Mouse (Mus musculus): ENCODE measurements around the gene Aoc2. TPM values are rescaled to one million over a fixed set of nuclear protein-coding genes. Genes with fewer than 3 reads are reported as not detected.

Gene Aoc2
- 1.4 and 1.8 TPM in 2 replicates for polyA plus RNA-seq (2014; fragmentation: Nextera tagmentation; extraction: Ambion mirVana)

DNA sequence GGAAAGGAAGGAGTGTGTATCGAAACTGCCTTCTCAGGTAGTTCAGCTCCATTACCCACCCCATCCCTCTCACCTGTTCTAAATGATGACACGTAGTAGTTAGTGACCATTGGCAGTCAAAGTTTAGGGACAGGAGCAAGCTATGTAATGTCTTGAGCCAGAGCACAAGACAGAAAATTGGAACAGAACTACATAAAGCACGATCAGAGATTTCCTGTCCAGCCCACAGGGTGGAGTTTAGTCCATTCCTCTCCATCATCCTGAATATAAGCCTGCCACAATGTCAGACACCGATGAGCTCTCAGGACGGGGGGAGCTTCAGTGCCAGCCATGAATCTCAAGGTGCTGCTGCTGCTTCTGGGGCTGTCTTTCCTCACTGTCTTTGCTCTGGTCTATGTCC lies at the start of gene Aoc2:
TSS of gene Aoc2 (plus strand) at position 301 of the 400 bp plus-strand sequence.
- DNase-seq (ENCODE audit: low spot score) (no peak), ATAC-seq (ENCODE audit: low FRiP score) (no peak)
- Histone ChIP-seq H3K27ac (ENCODE audit: low read depth, low read length) (no peak within 1 kb of the TSS), H3K4me1 (replicated peaks; ENCODE audit: control insufficient read depth, insufficient read depth, low read length) (no peaks in the 10 kb centered on the region), H3K27me3 (ENCODE audit: control insufficient read depth, insufficient read depth, low read length) (no peaks in the 10 kb centered on the region), H3K4me2 (replicated peaks; ENCODE audit: low read depth, low read length) (no peak within 1 kb of the TSS), H3K9ac (ENCODE audit: low read depth, low read length) (no peak within 1 kb of the TSS), H3K9me3 (ENCODE audit: control insufficient read depth, low read length) (no peaks in the 10 kb centered on the region), H3K36me3 (ENCODE audit: control insufficient read depth, insufficient read depth, low read length) (peaks cover 16% of the 10 kb centered on the region), H3K4me3 (ENCODE audit: low read depth, low read length) (no peak within 1 kb of the TSS)
- WGBS: 95% methylated on average over 5 of the region's 5 CpGs

DNA sequence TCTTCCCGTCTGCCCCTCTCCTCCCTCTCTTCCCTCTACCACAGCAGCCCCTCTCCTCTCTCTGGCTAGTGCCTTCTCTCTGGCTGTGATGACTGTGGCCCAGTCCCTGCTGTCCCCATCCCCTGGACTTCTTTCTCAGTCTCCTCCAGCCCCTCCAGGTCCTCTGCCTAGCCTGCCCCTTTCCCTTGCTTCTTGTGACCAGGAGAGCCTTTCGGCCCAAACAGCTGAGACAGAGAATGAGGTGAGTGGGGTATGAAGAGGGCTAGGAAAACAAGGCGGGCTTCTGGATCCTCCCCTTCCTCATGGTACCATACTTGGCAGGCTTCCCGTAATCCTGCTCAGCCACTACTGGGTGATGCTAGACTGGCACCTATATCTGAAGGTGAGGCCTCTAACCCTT lies 49.6 kb upstream of the Aoc2 start:
- Histone ChIP-seq H3K9me3 (ENCODE audit: control insufficient read depth, low read length) (no peaks in the 10 kb centered on the region), H3K4me2 (replicated peaks; ENCODE audit: low read depth, low read length) (no peak overlapping the region), H3K36me3 (ENCODE audit: control insufficient read depth, insufficient read depth, low read length) (no peaks in the 10 kb centered on the region), H3K27ac (ENCODE audit: low read depth, low read length) (no peak overlapping the region), H3K27me3 (ENCODE audit: control insufficient read depth, insufficient read depth, low read length) (no peaks in the 10 kb centered on the region; the same call in 1 of the 2 replicates), H3K9ac (ENCODE audit: low read depth, low read length) (no peak overlapping the region), H3K4me3 (ENCODE audit: low read depth, low read length) (no peak overlapping the region), H3K4me1 (replicated peaks; ENCODE audit: control insufficient read depth, insufficient read depth, low read length) (peaks cover 11% of the 10 kb centered on the region)
- WGBS: 90% methylated on average over 4 of the region's 4 CpGs
- no peak for ATAC-seq (ENCODE audit: low FRiP score)
- DNase-seq (ENCODE audit: low spot score): no peak

DNA sequence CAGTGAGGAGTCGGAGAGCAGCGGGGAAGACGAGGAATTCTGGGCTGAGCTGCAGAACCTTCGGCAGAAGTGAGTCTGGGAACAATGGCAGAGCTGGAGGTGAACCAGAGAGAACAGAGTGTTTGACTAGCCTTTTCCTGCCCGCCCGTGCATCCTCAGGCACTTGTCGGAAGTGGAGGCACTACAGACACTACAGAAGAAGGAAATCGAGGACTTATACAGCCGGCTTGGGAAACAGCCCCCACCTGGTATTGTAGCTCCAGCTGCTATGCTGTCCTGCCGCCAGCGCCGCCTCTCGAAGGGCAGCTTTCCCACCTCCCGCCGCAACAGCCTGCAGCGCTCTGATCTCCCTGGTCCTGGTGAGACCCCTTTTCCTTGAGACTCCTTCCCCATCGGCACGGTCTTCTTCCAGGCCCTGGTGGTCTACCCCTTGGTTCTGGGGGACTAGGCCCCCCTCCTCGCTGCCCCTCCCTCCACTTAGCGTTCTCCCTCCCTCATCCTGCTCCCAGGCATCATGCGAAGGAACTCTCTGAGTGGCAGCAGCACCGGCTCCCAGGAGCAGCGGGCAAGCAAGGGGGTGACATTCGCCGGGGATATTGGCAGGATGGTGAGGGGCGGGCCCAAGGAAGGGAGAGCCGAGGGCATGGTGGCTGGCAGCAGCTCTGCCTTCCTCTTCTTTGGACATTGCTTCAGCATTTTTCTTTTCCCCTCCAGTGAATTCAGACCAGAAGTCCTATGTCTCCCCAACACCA lies 48.4 kb upstream of the Aoc2 start:
- H3K27me3 ChIP-seq (ENCODE audit: control insufficient read depth, insufficient read depth, low read length): no peaks in the 10 kb centered on the region; the same call in 1 of the 2 replicates
- H3K4me3 ChIP-seq (ENCODE audit: low read depth, low read length): 0 out of 2 replicates have a peak overlapping the region, but pooled peaks have one; percentile 10
- H3K9ac ChIP-seq (ENCODE audit: low read depth, low read length): no peak overlapping the region
- WGBS: 26% methylated on average over 27 of the region's 27 CpGs
- peak overlapping the region; percentile 15 for H3K4me2 ChIP-seq (replicated peaks; ENCODE audit: low read depth, low read length)
- peaks cover 11% of the 10 kb centered on the region for H3K4me1 ChIP-seq (replicated peaks; ENCODE audit: control insufficient read depth, insufficient read depth, low read length)
- no peaks in the 10 kb centered on the region for H3K9me3 ChIP-seq (ENCODE audit: control insufficient read depth, low read length)
- no peaks in the 10 kb centered on the region for H3K36me3 ChIP-seq (ENCODE audit: control insufficient read depth, insufficient read depth, low read length)
- H3K27ac ChIP-seq (ENCODE audit: low read depth, low read length): no peak overlapping the region
- no peak for ATAC-seq (ENCODE audit: low FRiP score)
- DNase-seq (ENCODE audit: low spot score): no peak

GRCm38 (mm10) chr11:101277381-101278222 lies 47.3 kb upstream of the Aoc2 start:
- Histone ChIP-seq H3K27ac (ENCODE audit: low read depth, low read length) (no peak overlapping the region), H3K4me3 (ENCODE audit: low read depth, low read length) (peak overlapping the region; percentile 76), H3K4me2 (replicated peaks; ENCODE audit: low read depth, low read length) (peak overlapping the region; percentile 83), H3K36me3 (ENCODE audit: control insufficient read depth, insufficient read depth, low read length) (no peaks in the 10 kb centered on the region), H3K9ac (ENCODE audit: low read depth, low read length) (peak overlapping the region; percentile 80), H3K27me3 (ENCODE audit: control insufficient read depth, insufficient read depth, low read length) (no peaks in the 10 kb centered on the region; the same call in 1 of the 2 replicates), H3K9me3 (ENCODE audit: control insufficient read depth, low read length) (no peaks in the 10 kb centered on the region), H3K4me1 (replicated peaks; ENCODE audit: control insufficient read depth, insufficient read depth, low read length) (peaks cover 11% of the 10 kb centered on the region)
- 72% methylated on average over 12 of the region's 12 CpGs for WGBS
- ATAC-seq (ENCODE audit: low FRiP score): no peak
- no peak for DNase-seq (ENCODE audit: low spot score)

DNA sequence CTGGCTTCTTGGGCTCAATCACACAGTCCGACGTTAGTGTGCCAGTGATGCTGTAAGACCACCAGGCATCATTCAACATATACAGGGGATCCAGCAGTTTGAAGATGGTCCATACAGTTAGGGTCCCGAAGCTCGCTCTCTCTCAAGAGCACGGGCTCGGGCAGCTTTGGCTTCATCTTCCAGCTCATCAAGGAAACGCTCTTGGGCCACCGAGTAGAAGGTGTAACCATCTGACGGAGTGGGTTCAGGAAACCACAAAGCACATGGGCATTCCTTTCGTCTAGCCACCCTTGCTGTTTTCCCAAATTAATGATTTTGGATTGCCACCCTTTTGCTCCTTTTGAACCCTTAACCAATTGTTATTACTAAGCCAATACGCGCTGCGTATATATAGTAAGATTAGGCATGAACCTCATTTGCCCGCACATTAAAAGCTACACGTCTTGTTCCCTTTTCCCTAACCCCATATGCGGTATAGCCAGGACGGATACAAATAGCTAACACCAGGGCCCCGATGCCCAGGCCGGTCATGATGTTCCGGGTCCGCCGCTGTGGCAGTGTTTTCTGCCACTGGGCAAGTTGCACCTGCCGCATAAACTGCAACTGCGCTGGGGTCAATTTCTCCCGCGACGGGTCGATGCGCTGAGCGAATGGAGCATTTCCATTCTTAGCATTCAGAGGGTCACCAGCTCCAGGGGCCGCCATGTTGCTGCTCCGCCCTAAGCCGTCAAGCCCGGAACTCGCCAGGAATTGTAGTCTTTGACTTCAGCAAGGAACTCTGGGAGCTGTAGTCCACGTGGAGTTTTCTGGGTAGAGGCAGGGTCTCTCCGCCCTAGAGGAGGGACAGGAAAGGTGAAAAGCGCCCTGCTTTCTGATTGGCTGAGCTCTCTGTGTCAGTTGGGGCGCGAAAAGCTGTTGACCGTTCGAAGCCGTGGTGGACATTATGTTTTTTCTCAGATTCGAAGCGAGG lies 46.4 kb upstream of the Aoc2 start, which contains the start of the genes Cntd1 and Coa3:
TSS of gene Cntd1 (plus strand) at position 790 of the 970 bp plus-strand sequence.
TSS of gene Coa3 (minus strand) at position 892 of the 970 bp plus-strand sequence.
- H3K4me1 ChIP-seq (replicated peaks; ENCODE audit: control insufficient read depth, insufficient read depth, low read length): peaks cover 11% of the 10 kb centered on the region

DNA sequence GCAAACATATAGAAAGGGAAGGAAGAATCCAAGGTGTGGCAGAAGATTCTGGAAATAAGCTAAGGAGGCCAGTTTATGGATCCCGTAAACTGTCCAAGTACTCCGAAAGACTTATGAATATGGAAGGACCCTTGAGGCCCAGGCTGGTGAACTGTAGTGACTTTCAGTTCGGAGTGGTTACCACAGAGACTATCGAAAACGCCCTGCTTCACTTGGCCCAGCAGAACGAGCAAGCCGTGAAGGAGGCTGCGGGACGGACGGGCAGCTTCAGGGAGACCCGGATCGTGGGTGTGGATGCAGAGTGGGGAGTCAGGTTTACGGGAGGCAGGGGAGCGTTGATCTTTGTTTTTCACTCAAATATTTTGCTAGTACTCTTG lies 45.7 kb upstream of the Aoc2 start:
- H3K36me3 ChIP-seq (ENCODE audit: control insufficient read depth, insufficient read depth, low read length): no peaks in the 10 kb centered on the region
- H3K9ac ChIP-seq (ENCODE audit: low read depth, low read length): peak overlapping the region; percentile 31; the same call in 1 of the 2 replicates
- H3K4me3 ChIP-seq (ENCODE audit: low read depth, low read length): peak overlapping the region; percentile 76; the same call in 1 of the 2 replicates
- no peaks in the 10 kb centered on the region; the same call in 1 of the 2 replicates for H3K27me3 ChIP-seq (ENCODE audit: control insufficient read depth, insufficient read depth, low read length)
- DNase-seq (ENCODE audit: low spot score) (no peak), ATAC-seq (ENCODE audit: low FRiP score) (no peak; the same call in 1 of the 2 replicates)
- H3K4me2 ChIP-seq (replicated peaks; ENCODE audit: low read depth, low read length): peak overlapping the region; percentile 35
- H3K9me3 ChIP-seq (ENCODE audit: control insufficient read depth, low read length): no peaks in the 10 kb centered on the region
- WGBS: 60% methylated on average over 14 of the region's 14 CpGs
- H3K27ac ChIP-seq (ENCODE audit: low read depth, low read length): no peak overlapping the region
- H3K4me1 ChIP-seq (replicated peaks; ENCODE audit: control insufficient read depth, insufficient read depth, low read length): peaks cover 11% of the 10 kb centered on the region

More for the DNA sequence above, 46.4 kb upstream of the Aoc2 start, which contains the start of the genes Cntd1 and Coa3:
- Histone ChIP-seq H3K36me3 (ENCODE audit: control insufficient read depth, insufficient read depth, low read length) (no peaks in the 10 kb centered on the region), H3K4me2 (replicated peaks; ENCODE audit: low read depth, low read length) (peak within 1 kb of the TSS; percentile 83), H3K27ac (ENCODE audit: low read depth, low read length) (peak within 1 kb of the TSS; percentile 58; the same call in 1 of the 2 replicates), H3K9ac (ENCODE audit: low read depth, low read length) (peak within 1 kb of the TSS; percentile 80), H3K4me3 (ENCODE audit: low read depth, low read length) (peak within 1 kb of the TSS; percentile 76), H3K9me3 (ENCODE audit: control insufficient read depth, low read length) (no peaks in the 10 kb centered on the region), H3K27me3 (ENCODE audit: control insufficient read depth, insufficient read depth, low read length) (no peaks in the 10 kb centered on the region; the same call in 1 of the 2 replicates)
- DNase-seq (ENCODE audit: low spot score): peak; percentile 90
- ATAC-seq (ENCODE audit: low FRiP score): peak; percentile 91
- WGBS: 9% methylated on average over 45 of the region's 45 CpGs

- ATAC-seq (ENCODE audit: low FRiP score) (no peak), DNase-seq (ENCODE audit: low spot score) (no peak)
- Histone ChIP-seq H3K9ac (ENCODE audit: low read depth, low read length) (no peak overlapping the region), H3K4me1 (replicated peaks; ENCODE audit: control insufficient read depth, insufficient read depth, low read length) (peaks cover 11% of the 10 kb centered on the region), H3K27me3 (ENCODE audit: control insufficient read depth, insufficient read depth, low read length) (no peaks in the 10 kb centered on the region; the same call in 1 of the 2 replicates), H3K9me3 (ENCODE audit: control insufficient read depth, low read length) (no peaks in the 10 kb centered on the region), H3K4me2 (replicated peaks; ENCODE audit: low read depth, low read length) (no peak overlapping the region), H3K4me3 (ENCODE audit: low read depth, low read length) (no peak overlapping the region), H3K27ac (ENCODE audit: low read depth, low read length) (no peak overlapping the region), H3K36me3 (ENCODE audit: control insufficient read depth, insufficient read depth, low read length) (no peaks in the 10 kb centered on the region)
- WGBS: 49% methylated on average over 7 of the region's 7 CpGs
Observed at GRCm38 (mm10) chr11:101280837-101281236, 44.0 kb upstream of the Aoc2 start.
